Mouse (Mus musculus) embryonic facial prominence, embryonic 15.5 days (tissue): Measurements from ENCODE around the gene Ak4. TPM values are rescaled to one million over a fixed set of nuclear protein-coding genes. Genes with fewer than 3 reads are reported as not detected.
A peak's percentile ranks its signal among the peaks of the same experiment; 100 is the strongest.

Experiments
- ATAC-seq: fragments of 200-750 bp; cut with Nextera tagmentation; 2 replicates; pipeline ENCODE4 v1.8.0; 2017; ENCODE audit warnings: low read depth, moderate TSS enrichment; ENCODE audit not compliant: insufficient number of reproducible peaks, low FRiP score, low TSS enrichment
- H3K27ac ChIP-seq: fragments of 300-500 bp; sonication (generic); replicated peaks from 2 replicates; pipeline ENCODE4 v1.5.1; 2015; ENCODE audit warnings: mild to moderate bottlenecking, inconsistent platforms
- H3K27me3 ChIP-seq: fragments of 300-500 bp; sonication (generic); 2 replicates; pipeline ENCODE4 v1.6.1; 2015; ENCODE audit warnings: inconsistent platforms
- H3K36me3 ChIP-seq: fragments of 300-500 bp; sonication (generic); 2 replicates; pipeline ENCODE4 v1.6.1; 2015; ENCODE audit warnings: mild to moderate bottlenecking, inconsistent platforms
- H3K4me1 ChIP-seq: fragments of 300-500 bp; sonication (generic); 2 replicates; pipeline ENCODE4 v1.6.1; 2015; ENCODE audit warnings: inconsistent platforms
- H3K4me2 ChIP-seq: fragments of 300-500 bp; sonication (generic); replicated peaks from 2 replicates; pipeline ENCODE4 v1.6.1; 2015; ENCODE audit warnings: mild to moderate bottlenecking, inconsistent platforms
- H3K4me3 ChIP-seq: fragments of 300-500 bp; sonication (generic); replicated peaks from 2 replicates; pipeline ENCODE4 v1.5.1; 2015; ENCODE audit warnings: mild to moderate bottlenecking, inconsistent platforms
- H3K9ac ChIP-seq: fragments of 300-500 bp; sonication (generic); 2 replicates; pipeline ENCODE4 v1.6.1; 2015; ENCODE audit warnings: inconsistent platforms
- H3K9me3 ChIP-seq: fragments of 300-500 bp; sonication (generic); replicated peaks from 2 replicates; pipeline ENCODE4 v1.6.1; 2016; ENCODE audit warnings: inconsistent platforms
- WGBS: fragments of 180-500 bp; shearing (Covaris S2); methylation state at CpG from one replicate; pipeline ENCODE4 v1.1.7; 2015; 5-methylcytosine and 5-hydroxymethylcytosine counted together
- polyA plus RNA-seq: library from polyadenylated mRNA; unstranded; fragments of >200 nt; fragmentation: Nextera tagmentation; extraction: Ambion mirVana; gene quantifications from 2 replicates; pipeline ENCODE4 v1.2.1, GENCODE M21; 2015

Ak4 gene
- polyA plus RNA-seq, 1 experiment from 2014 or later, result 17.3 TPM

DNA sequence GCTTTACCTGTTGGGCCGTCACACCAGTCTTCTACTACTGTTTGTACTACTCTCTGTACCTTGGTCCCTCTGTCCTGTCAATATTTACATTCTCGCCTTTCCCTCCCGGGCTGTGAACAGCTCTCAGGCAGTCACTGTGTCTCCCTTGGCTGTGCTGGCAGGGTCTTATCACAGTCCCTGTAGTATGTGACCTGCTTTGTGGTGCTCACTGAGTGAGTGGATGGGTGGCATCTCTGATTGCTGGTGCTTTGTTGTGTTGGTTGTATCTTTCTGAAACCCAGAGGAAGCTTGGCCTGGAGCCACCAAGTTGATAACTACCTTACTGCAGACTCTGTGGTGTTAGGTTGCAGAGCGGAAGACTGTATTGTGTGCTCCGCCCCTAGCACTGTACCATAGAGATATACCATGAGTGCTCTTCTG is 25.8 kb upstream of the Ak4 start:
- no peak overlapping the region for H3K4me3 ChIP-seq
- H3K4me2 ChIP-seq, result no peak overlapping the region
- no peaks in the 10 kb centered on the region for H3K36me3 ChIP-seq
- 69% methylated on average over 5 of the region's 5 CpGs for WGBS
- H3K9ac ChIP-seq, result no peak overlapping the region
- H3K27ac ChIP-seq, result no peak overlapping the region
- ATAC-seq, result no peak
- no peaks in the 10 kb centered on the region for H3K27me3 ChIP-seq
- no peaks in the 10 kb centered on the region for H3K9me3 ChIP-seq
- H3K4me1 ChIP-seq, result no peaks in the 10 kb centered on the region

DNA sequence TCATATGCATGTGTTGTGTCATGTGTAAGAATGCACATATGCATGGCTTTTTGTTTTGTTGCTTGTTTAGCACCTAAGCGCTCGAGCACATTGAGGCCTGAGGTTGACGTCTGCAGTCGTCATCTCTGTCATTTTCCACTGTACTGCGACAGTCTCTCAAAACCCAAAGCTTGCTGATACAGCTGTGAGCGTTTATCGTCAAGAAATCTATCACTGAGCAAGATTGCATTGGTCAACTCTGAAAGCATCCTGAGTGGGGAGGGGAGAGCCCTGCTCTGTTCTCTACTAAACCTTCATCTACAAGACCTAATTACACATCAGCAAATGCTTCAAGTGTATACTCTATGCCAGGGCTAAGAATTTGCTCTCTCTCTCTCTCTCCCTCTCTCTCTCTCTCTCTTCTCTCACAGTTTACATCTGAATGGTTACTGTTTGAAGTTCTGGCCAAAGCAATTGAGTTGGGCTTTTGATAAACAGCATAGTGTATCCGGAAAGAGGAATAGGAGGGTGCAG is 24.0 kb upstream of the Ak4 start:
- H3K9me3 ChIP-seq, result no peaks in the 10 kb centered on the region
- no peaks in the 10 kb centered on the region for H3K27me3 ChIP-seq
- H3K9ac ChIP-seq, result no peak overlapping the region
- 83% methylated on average over 8 of the region's 8 CpGs for whole genome bisulfite sequencing
- no peak for ATAC-seq
- no peak overlapping the region for H3K27ac ChIP-seq
- no peaks in the 10 kb centered on the region for H3K36me3 ChIP-seq
- H3K4me1 ChIP-seq, result no peaks in the 10 kb centered on the region
- no peak overlapping the region for H3K4me2 ChIP-seq
- H3K4me3 ChIP-seq, result no peak overlapping the region

DNA sequence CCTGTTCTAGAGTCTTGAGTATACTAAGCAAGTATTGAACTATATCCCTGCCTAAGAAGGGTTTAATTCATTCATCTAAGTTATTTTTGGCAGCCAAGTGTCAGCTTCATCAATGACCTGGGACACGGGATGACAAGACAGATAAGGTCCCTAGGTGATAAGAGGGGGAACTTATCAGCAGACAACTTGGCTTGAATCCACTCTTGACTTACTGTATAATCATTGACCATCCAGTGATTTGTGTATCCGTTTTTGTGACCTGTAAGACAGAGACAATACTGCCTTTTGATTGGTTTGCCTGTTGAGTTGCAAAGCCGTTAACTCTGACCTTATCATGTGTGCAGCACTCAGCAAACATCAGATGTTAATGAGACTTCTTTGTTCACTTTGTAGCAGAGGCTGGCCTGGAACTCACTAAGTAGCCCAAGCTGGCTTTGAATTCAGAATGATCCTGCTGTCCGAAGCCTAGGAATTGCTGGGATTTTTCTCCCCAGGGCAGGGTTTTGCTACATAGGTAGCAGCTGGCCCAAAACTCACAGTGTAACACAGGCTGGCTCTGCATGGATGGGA is 19.0 kb upstream of the Ak4 start:
- Histone ChIP-seq H3K27ac (no peak overlapping the region), H3K4me2 (no peak overlapping the region), H3K4me3 (no peak overlapping the region), H3K9ac (no peak overlapping the region), H3K9me3 (no peaks in the 10 kb centered on the region), H3K36me3 (no peaks in the 10 kb centered on the region), H3K4me1 (peaks cover 9% of the 10 kb centered on the region; the same call in 1 of the 2 replicates), H3K27me3 (no peaks in the 10 kb centered on the region)
- ATAC-seq, result no peak
- WGBS, result 79% methylated on average over 4 of the region's 4 CpGs

DNA sequence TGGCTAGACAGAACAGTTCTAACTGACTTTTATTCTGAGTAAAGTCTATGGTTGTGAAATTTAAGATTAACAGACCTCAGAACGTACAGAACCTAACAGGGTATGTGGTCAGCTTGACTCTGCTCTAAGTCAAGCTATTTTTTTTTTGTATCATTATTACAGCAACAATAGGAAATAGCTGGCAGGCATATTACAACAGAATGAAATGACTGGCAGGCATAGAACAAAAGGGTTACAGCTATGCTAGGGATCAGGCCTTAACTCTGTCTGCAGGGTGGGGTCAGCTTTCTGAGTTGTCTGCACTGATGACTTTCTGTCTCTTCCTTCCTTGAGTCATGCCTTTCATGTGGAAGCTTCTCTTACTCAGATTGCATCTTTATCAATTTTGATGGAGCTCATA is 17.1 kb upstream of the Ak4 start:
- Histone ChIP-seq H3K27me3 (no peaks in the 10 kb centered on the region), H3K4me2 (no peak overlapping the region), H3K36me3 (no peaks in the 10 kb centered on the region), H3K9me3 (no peaks in the 10 kb centered on the region), H3K9ac (no peak overlapping the region), H3K4me3 (no peak overlapping the region), H3K27ac (no peak overlapping the region), H3K4me1 (peaks cover 10% of the 10 kb centered on the region; the same call in 1 of the 2 replicates)
- no peak for ATAC-seq
- WGBS, result 73% methylated on average over 1 of the region's 1 CpGs

DNA sequence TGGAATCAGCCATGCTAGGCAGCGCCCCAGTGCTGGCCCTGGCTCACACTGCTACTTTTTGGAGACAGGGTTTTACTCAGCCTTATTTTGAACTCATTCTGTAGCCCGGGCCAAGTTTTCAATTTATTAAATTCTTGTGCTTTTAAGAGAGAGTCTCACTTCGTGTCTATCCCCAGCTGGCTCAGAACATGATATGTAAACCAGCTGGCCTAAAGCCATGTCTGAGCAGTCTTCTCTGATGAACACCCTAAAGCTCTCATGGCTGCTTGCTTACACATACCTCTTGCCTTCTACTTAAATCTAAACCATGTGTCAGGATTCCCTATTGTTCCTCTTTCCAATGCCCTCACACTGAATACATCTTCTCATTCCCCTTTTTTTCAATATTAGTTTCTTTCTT is 14.2 kb upstream of the Ak4 start:
- peaks cover 10% of the 10 kb centered on the region; the same call in 1 of the 2 replicates for H3K4me1 ChIP-seq
- H3K9me3 ChIP-seq, result no peaks in the 10 kb centered on the region
- 29% methylated on average over 3 of the region's 3 CpGs for WGBS
- H3K27me3 ChIP-seq, result no peaks in the 10 kb centered on the region
- no peak overlapping the region; the same call in 1 of the 2 replicates for H3K27ac ChIP-seq
- no peak overlapping the region for H3K9ac ChIP-seq
- H3K4me3 ChIP-seq, result no peak overlapping the region
- H3K36me3 ChIP-seq, result no peaks in the 10 kb centered on the region
- no peak overlapping the region for H3K4me2 ChIP-seq
- peak; percentile 60 for ATAC-seq

DNA sequence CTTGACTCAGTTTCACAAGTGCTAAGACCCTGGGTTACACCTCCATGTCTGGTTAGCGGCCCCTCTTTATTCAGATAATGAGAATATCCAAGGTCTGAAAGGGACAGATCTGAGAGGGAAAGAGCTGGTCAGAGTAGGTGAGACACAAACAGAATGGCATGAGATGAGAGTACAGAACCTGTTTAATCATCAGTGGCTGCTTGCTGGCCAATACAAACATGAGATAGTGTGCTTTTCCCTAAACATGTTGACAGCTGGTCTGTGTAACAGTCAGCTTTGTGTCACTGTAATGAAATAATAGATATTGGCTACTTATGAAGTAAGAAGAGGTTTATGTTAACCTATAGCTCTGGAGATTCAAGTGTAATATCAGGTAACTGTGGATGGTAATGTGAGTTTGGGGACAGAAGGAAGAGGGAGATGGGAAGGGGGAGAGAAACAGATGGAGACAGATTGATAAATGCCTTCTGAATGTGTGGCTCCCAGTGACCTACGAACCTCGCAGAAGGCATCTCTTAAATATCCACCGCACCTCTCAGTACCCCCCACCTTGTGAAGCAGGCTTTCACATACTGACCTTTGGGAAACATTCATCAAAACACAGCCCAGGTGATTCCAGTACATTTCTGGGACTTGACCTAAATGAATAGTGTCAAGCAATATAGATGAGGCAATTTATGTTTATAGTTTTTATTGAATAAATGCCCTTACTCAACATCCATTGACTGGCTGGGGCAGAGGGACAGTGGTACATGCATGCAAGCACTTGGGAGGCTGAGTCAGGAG is 12.5 kb upstream of the Ak4 start:
- no peak overlapping the region for H3K4me2 ChIP-seq
- no peak overlapping the region for H3K27ac ChIP-seq
- no peaks in the 10 kb centered on the region for H3K9me3 ChIP-seq
- H3K27me3 ChIP-seq, result no peaks in the 10 kb centered on the region
- no peak overlapping the region for H3K4me3 ChIP-seq
- H3K36me3 ChIP-seq, result no peaks in the 10 kb centered on the region
- WGBS, result 90% methylated on average over 4 of the region's 4 CpGs
- no peak overlapping the region for H3K9ac ChIP-seq
- ATAC-seq, result no peak
- H3K4me1 ChIP-seq, result peaks cover 10% of the 10 kb centered on the region; the same call in 1 of the 2 replicates

DNA sequence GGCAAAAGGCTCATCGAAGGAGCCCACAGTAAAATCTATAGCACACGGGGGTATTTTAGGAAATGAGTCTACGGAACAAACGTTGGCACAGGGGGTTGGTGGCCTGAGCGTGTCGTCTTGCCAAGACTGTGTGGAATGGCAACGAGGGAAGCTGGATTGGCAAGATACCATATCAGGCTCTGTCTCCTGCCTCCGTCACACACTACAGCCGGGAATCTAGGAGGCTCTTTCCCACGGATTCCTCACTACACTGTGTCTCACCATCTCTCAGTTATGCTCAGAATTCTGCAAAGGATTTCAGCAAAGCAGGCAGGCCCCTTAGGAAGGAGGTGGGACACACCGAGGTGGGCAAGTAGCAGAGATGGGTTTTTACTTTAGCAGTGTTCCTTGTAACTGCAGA is 2.1 kb upstream of the Ak4 start:
- Histone ChIP-seq H3K27ac (no peak overlapping the region), H3K27me3 (no peaks in the 10 kb centered on the region; the same call in 1 of the 2 replicates), H3K4me3 (no peak overlapping the region), H3K9me3 (no peaks in the 10 kb centered on the region), H3K4me2 (no peak overlapping the region), H3K4me1 (peaks cover 14% of the 10 kb centered on the region; the same call in 1 of the 2 replicates), H3K9ac (no peak overlapping the region), H3K36me3 (no peaks in the 10 kb centered on the region)
- ATAC-seq, result no peak
- 83% methylated on average over 11 of the region's 11 CpGs for WGBS

DNA sequence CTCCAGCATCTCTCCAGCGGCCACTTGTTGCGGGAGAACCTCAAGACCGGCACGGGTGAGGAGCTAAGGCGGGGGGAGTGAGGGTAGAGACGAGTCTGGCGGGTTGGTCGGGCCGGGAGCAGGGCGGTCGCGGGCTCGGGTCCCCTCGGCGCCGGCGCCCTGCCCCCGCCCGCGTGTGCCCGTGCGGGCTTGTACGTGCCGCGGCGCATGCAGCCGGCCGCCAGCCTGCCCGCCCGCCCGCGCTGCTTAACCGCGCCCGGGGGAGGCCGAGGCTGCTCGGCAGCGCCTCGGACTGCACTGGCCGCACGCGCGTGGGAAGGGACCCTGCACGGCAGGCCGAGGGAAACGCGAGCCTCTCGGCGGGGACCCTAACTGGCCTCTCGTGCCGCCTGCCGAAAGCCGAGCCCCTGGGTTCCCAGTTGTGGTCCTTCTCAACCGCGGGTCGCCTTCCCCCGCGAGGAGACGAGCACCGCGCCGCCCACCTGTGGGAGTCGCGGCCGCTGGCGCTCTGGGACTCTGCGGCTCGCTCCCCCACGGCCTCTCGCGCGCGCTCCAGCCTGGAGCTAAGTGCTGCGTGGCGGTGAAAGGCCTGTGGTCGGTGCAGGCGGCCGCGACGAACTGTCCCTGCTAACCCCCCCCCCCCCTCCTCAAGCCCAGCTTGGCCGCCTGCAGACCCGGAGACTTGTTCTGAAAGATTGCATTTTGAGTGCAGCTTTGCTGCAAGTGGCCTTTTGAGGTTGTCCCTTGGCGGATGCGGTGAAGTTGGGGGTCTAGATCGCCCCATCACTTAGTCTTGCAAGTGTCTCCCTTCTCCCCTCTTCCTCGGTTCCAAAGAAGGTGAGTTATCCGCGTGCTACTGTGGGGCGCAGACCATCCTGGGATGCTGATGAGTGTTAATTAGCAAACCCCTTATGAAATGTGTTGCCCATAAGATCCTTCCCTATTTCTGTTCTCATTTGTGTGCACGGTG is 1.1 kb downstream of the Ak4 start:
- ATAC-seq, result peak; percentile 80

DNA sequence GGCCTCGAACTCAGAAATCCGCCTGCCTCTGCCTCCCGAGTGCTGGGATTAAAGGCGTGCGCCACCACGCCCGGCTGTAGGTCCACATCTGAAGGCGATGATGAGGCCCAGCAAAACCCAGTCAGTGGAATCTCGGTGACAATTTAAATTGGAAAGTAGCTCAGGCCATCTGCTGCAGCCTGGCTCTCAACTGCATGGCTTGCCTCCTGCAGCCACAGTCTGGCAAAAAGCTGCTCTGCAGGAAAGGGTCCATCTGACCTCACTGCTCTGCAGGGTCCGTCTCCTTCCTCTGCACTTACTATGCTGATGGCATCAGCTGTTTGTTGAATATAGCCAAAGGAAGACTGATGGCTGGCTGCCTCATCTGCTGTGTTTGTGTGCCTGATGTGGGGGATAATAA is 3.9 kb downstream of the Ak4 start:
- peaks cover 21% of the 10 kb centered on the region for H3K4me1 ChIP-seq
- no peaks in the 10 kb centered on the region for H3K36me3 ChIP-seq
- no peak overlapping the region for H3K4me2 ChIP-seq
- no peak overlapping the region for H3K4me3 ChIP-seq
- no peaks in the 10 kb centered on the region for H3K27me3 ChIP-seq
- WGBS, result 90% methylated on average over 10 of the region's 10 CpGs
- H3K9me3 ChIP-seq, result no peaks in the 10 kb centered on the region
- H3K27ac ChIP-seq, result no peak overlapping the region
- no peak for ATAC-seq
- no peak overlapping the region for H3K9ac ChIP-seq

More for the DNA sequence above, 1.1 kb downstream of the Ak4 start:
- H3K4me2 ChIP-seq, result peak overlapping the region; percentile 96
- H3K27ac ChIP-seq, result no peak overlapping the region
- WGBS, result 1% methylated on average over 82 of the region's 90 CpGs
- H3K36me3 ChIP-seq, result no peaks in the 10 kb centered on the region
- H3K27me3 ChIP-seq, result no peaks in the 10 kb centered on the region; the same call in 1 of the 2 replicates
- H3K4me3 ChIP-seq, result peak overlapping the region; percentile 74
- H3K9ac ChIP-seq, result peak overlapping the region; percentile 66
- H3K9me3 ChIP-seq, result no peaks in the 10 kb centered on the region
- peaks cover 21% of the 10 kb centered on the region for H3K4me1 ChIP-seq

DNA sequence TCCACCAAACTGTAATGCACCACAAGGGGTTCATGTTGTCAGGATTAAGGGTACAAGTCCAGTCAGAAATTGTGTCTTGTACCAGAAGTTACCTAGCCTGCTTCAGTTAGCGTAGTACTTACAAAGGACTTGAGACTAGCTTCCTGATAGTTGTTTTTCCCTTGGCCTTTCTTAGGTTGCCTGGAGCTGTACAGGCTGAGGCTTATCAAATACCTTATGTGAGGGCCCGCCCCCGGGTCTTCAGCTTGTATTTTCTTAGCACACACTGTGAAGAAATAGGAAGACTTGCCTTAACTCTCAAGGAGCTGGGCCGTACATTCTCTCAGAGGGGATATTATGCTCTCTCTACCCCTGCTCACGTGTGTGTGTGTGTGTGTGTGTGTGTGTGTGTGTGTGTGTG is 4.5 kb downstream of the Ak4 start:
- Histone ChIP-seq H3K9ac (no peak overlapping the region), H3K4me2 (no peak overlapping the region), H3K4me3 (no peak overlapping the region), H3K27ac (no peak overlapping the region), H3K27me3 (no peaks in the 10 kb centered on the region), H3K36me3 (no peaks in the 10 kb centered on the region), H3K9me3 (no peaks in the 10 kb centered on the region), H3K4me1 (peaks cover 21% of the 10 kb centered on the region)
- no peak for ATAC-seq
- 70% methylated on average over 5 of the region's 5 CpGs for WGBS

DNA sequence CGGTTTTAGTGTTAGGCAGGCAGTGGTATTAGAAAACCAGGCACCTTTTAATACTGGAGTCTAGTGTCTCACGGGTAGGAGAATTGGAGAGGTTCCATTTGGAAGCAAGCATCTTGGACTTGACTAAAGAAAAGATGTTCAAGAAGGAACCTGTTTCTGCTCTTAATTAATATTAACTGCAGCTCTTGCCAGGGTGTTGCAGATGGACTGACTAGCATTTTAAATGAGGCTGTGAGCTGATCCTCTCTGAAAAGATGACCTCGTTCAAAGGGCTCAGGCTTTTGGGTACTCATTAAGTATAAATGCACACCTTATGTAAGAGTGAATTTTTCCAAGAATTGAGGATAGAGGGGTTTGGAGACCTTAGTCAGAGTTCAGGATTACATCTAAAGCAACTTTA is 5.4 kb downstream of the Ak4 start:
- Histone ChIP-seq H3K27me3 (no peaks in the 10 kb centered on the region), H3K9ac (no peak overlapping the region), H3K27ac (no peak overlapping the region), H3K4me2 (no peak overlapping the region), H3K4me1 (peaks cover 18% of the 10 kb centered on the region), H3K4me3 (no peak overlapping the region), H3K36me3 (no peaks in the 10 kb centered on the region), H3K9me3 (no peaks in the 10 kb centered on the region)
- WGBS, result 65% methylated on average over 3 of the region's 3 CpGs
- no peak for ATAC-seq
